Mouse (Mus musculus) brain, embryonic 18.5 days (tissue): ENCODE data around the gene Mtss1l.

ENCODE experiments used
- DNase-seq: peaks from one replicate; pipeline ENCODE4 v3.0.0-alpha.2; 2012; ENCODE audit warnings: low read depth, low spot score

The Mtss1l gene

GRCm38 (mm10) chr8:110706288-110706870 lies 14.9 kb upstream of the Mtss1l start:
- DNase-seq, result no peak

GRCm38 (mm10) chr8:110708429-110708828 lies 12.8 kb upstream of the Mtss1l start:
- DNase-seq, result no peak

- no peak for DNase-seq
Measured at GRCm38 (mm10) chr8:110710593-110710992, 10.7 kb upstream of the Mtss1l start.

GRCm38 (mm10) chr8:110711271-110711934 lies 9.9 kb upstream of the Mtss1l start:
- DNase-seq, result no peak

- DNase-seq, result no peak
Measured at GRCm38 (mm10) chr8:110713073-110713472, 8.2 kb upstream of the Mtss1l start.

- DNase-seq, result no peak
Measured at GRCm38 (mm10) chr8:110714827-110715519, 6.3 kb upstream of the Mtss1l start.

- peak; percentile 80 for DNase-seq
Measured at GRCm38 (mm10) chr8:110716075-110716474, 5.2 kb upstream of the Mtss1l start.

GRCm38 (mm10) chr8:110717131-110717530 lies 4.1 kb upstream of the Mtss1l start:
- DNase-seq, result no peak

- no peak for DNase-seq
Measured at GRCm38 (mm10) chr8:110718209-110718968, 2.9 kb upstream of the Mtss1l start.

GRCm38 (mm10) chr8:110718969-110719670 lies 2.2 kb upstream of the Mtss1l start:
- DNase-seq, result no peak

GRCm38 (mm10) chr8:110719898-110720653 lies 1.2 kb upstream of the Mtss1l start:
- no peak for DNase-seq

GRCm38 (mm10) chr8:110721606-110722413 lies 534 bp downstream of the Mtss1l start:
- DNase-seq, result no peak

- no peak for DNase-seq
Measured at GRCm38 (mm10) chr8:110722414-110723011, 1.2 kb downstream of the Mtss1l start.

- DNase-seq, result no peak
Measured at GRCm38 (mm10) chr8:110724493-110724892, 3.2 kb downstream of the Mtss1l start.

- no peak for DNase-seq
Measured at GRCm38 (mm10) chr8:110725084-110725838, 4.0 kb downstream of the Mtss1l start.

GRCm38 (mm10) chr8:110726893-110727292 lies 5.6 kb downstream of the Mtss1l start:
- no peak for DNase-seq

GRCm38 (mm10) chr8:110731346-110731859 lies 10.1 kb downstream of the Mtss1l start:
- no peak for DNase-seq

- DNase-seq, result no peak
Measured at GRCm38 (mm10) chr8:110733036-110733435, 11.8 kb downstream of the Mtss1l start.
